In the genomic region with DNA sequence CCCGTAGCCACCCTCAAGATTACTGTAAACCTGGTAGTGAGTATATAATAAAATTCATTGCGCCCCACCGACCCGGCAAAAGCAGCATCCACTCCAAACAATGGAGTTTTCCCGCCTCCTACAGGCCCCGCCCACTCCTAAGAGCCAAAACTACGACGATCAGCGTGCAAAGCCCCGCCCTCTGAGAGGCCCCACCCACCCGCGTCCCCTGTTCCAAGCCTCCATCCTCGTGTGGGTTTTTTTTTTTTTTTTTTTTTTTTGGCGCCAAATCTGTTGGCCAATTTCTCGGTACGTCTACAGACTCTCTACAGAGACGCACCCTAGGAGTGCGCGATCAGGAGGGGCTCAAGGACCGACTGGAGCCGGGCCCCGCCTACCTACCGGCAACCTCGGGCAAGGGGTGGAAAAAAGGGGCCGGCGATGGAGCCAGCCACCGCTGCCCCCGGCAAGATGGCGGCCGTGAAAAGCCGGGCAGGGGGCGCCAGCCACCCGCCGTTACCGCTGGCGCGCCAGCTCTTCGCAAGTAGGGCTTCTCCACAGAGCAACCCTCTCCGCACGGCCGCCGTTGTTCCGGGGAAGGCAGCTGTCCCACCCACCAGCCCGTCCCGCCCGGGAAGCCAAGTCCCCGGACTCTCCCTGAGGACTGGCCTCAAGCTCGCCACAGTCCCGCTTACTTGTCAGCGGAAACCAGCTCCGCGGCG, we compare ENCODE assay signal across 8 mouse cellular contexts. TPM values are rescaled to one million over a fixed set of nuclear protein-coding genes. Genes with fewer than 3 reads are reported as not detected.
DNase-seq lines count a peak whose midpoint lies in the region; ATAC-seq and TF ChIP-seq lines count a peak whose summit lies in the region.

No protein-coding gene starts in this region.

- H3K9ac ChIP-seq in embryonic facial prominence, embryonic 15.5 days, result peak overlapping the region; percentile 83
- H3K9ac ChIP-seq in liver, adult 2 months (ENCODE audit: low read depth, low read length), result peak overlapping the region; percentile 95

- H3K79me2 ChIP-seq in liver, adult 2 months (ENCODE audit: control insufficient read depth, insufficient read depth, low read length), result peaks cover 10% of the 10 kb centered on the region; the same call in 1 of the 2 replicates

- peak overlapping the region; percentile 100 for H3K4me3 ChIP-seq in bone marrow macrophage, adult 2 months (ENCODE audit: insufficient read depth, low read length)
- peak overlapping the region; percentile 100 for H3K4me3 ChIP-seq in embryonic facial prominence, embryonic 15.5 days (replicated peaks)
- H3K4me3 ChIP-seq in liver, adult 2 months (ENCODE audit: insufficient read depth, low read depth, low read length), result peak overlapping the region; percentile 99

- no peaks in the 10 kb centered on the region for H3K27me3 ChIP-seq in embryonic facial prominence, embryonic 15.5 days
- no peaks in the 10 kb centered on the region for H3K27me3 ChIP-seq in liver, adult 2 months (ENCODE audit: control insufficient read depth, insufficient read depth, low read length)

- TF ChIP-seq POLR2A in bone marrow macrophage, adult 2 months (IDR thresholded peaks at IDR 0.05; ENCODE audit: borderline replicate concordance, low read depth, low read length), result no peak
- no peak for TF ChIP-seq POLR2A in liver, adult 2 months (IDR thresholded peaks at IDR 0.05; ENCODE audit: extremely low read depth, insufficient read depth, low read length)

- no peaks in the 10 kb centered on the region for H3K9me3 ChIP-seq in embryonic facial prominence, embryonic 15.5 days (replicated peaks)

- H3K36me3 ChIP-seq in embryonic facial prominence, embryonic 15.5 days, result no peaks in the 10 kb centered on the region; the same call in 1 of the 2 replicates
- peaks cover 4% of the 10 kb centered on the region; the same call in 1 of the 2 replicates for H3K36me3 ChIP-seq in liver, adult 2 months (ENCODE audit: control insufficient read depth, insufficient read depth, low read length)

- H3K27ac ChIP-seq in bone marrow macrophage, adult 2 months (ENCODE audit: insufficient read depth, low read depth, low read length), result peak overlapping the region; percentile 83
- H3K27ac ChIP-seq in embryonic facial prominence, embryonic 15.5 days (replicated peaks), result peak overlapping the region; percentile 97
- peak overlapping the region; percentile 88 for H3K27ac ChIP-seq in liver, adult 2 months (replicated peaks; ENCODE audit: insufficient read depth, low read depth, low read length)

- H3K4me1 ChIP-seq in bone marrow macrophage, adult 2 months (ENCODE audit: control insufficient read depth, insufficient read depth, low read length), result peaks cover 22% of the 10 kb centered on the region
- H3K4me1 ChIP-seq in embryonic facial prominence, embryonic 15.5 days, result peaks cover 16% of the 10 kb centered on the region
- H3K4me1 ChIP-seq in liver, adult 2 months (ENCODE audit: control insufficient read depth, insufficient read depth, low read length), result no peaks in the 10 kb centered on the region; the same call in 1 of the 2 replicates

- H3K4me2 ChIP-seq in embryonic facial prominence, embryonic 15.5 days (replicated peaks), result peak overlapping the region; percentile 74

- WGBS in embryonic facial prominence, embryonic 15.5 days, result under 1% methylated on average over 53 of the region's 53 CpGs
- under 1% methylated on average over 53 of the region's 53 CpGs for WGBS in liver, adult 2 months

- DNase-seq in CD4-positive helper T cell, adult 2 months (ENCODE audit: low read depth, low spot score), result peak; percentile 91
- peak; percentile 67 to 69 for DNase-seq in heart, adult 9 months (ENCODE audit: low spot score in 2 of 2)
- DNase-seq in kidney, adult 9 months, result peak; percentile 77
- DNase-seq in liver, adult 2 months (ENCODE audit: extremely low read depth, low read depth, low spot score), result peak; percentile 65
- peak; percentile 82 to 87 for DNase-seq in spleen, postnatal 4 days (ENCODE audit: low spot score in 2 of 2)

- peak; percentile 78 for ATAC-seq in embryonic facial prominence, embryonic 15.5 days (ENCODE audit: insufficient number of reproducible peaks, low FRiP score, low TSS enrichment, low read depth)
- ATAC-seq in monocyte, adult 5-6 weeks (replicated peaks; ENCODE audit: insufficient number of reproducible peaks, low FRiP score, low TSS enrichment, poor library complexity, severe bottlenecking), result peak; percentile 57

- no peak for TF ChIP-seq CTCF in bone marrow macrophage, adult 2 months (IDR thresholded peaks at IDR 0.05; ENCODE audit: low read depth, low read length)
- TF ChIP-seq CTCF in liver, adult 2 months (IDR thresholded peaks at IDR 0.05; ENCODE audit: low read depth, low read length), result no peak

RNA-seq across cellular contexts. Expression of gene Nasp, which starts 0.9 kb away (rescaled TPM):
- 44.2 and 48.6 TPM in 2 replicates for polyA plus RNA-seq in bone marrow macrophage, adult 2 months (2012; ENCODE audit: insufficient read depth, insufficient read length, missing spikeins)
- polyA plus RNA-seq in embryonic facial prominence, embryonic 15.5 days (2015; fragmentation: Nextera tagmentation; extraction: Ambion mirVana), result 107 TPM in 2 replicates
- total RNA-seq in liver, adult 2 months (2014; rRNA removed), result 11.1 and 12.4 TPM in 2 replicates
- polyA plus RNA-seq in liver, adult 2 months (2012; rRNA removed), result 1.5 and 2.0 TPM in 2 replicates
- 146 to 159 TPM (median 150 TPM) in 3 replicates for total RNA-seq in monocyte, adult 5-6 weeks (2017)

RNA-seq across cellular contexts. Expression of gene Akr1a1, which starts 24.7 kb away (rescaled TPM):
- 1,749 and 1,754 TPM in 2 replicates for polyA plus RNA-seq in bone marrow macrophage, adult 2 months (2012; ENCODE audit: insufficient read depth, insufficient read length, missing spikeins)
- polyA plus RNA-seq in embryonic facial prominence, embryonic 15.5 days (2015; fragmentation: Nextera tagmentation; extraction: Ambion mirVana), result 777 and 798 TPM in 2 replicates
- total RNA-seq in liver, adult 2 months (2014; rRNA removed), result 337 and 363 TPM in 2 replicates
- polyA plus RNA-seq in liver, adult 2 months (2012; rRNA removed), result 517 and 533 TPM in 2 replicates
- 380 to 470 TPM (median 418 TPM) in 3 replicates for total RNA-seq in monocyte, adult 5-6 weeks (2017)

RNA-seq across cellular contexts. Expression of gene Ccdc17, which starts 30.4 kb away (rescaled TPM):
- 5.5 and 6.0 TPM in 2 replicates for polyA plus RNA-seq in bone marrow macrophage, adult 2 months (2012; ENCODE audit: insufficient read depth, insufficient read length, missing spikeins)
- 15.6 and 25.4 TPM in 2 replicates for polyA plus RNA-seq in embryonic facial prominence, embryonic 15.5 days (2015; fragmentation: Nextera tagmentation; extraction: Ambion mirVana)
- 3.1 and 4.4 TPM in 2 replicates for total RNA-seq in liver, adult 2 months (2014; rRNA removed)
- 5.3 and 7.6 TPM in 2 replicates for polyA plus RNA-seq in liver, adult 2 months (2012; rRNA removed)
- 4.8 to 9.3 TPM (median 5.5 TPM) in 3 replicates for total RNA-seq in monocyte, adult 5-6 weeks (2017)

RNA-seq across cellular contexts. Expression of gene Prdx1, which starts 58.5 kb away (rescaled TPM):
- polyA plus RNA-seq in bone marrow macrophage, adult 2 months (2012; ENCODE audit: insufficient read depth, insufficient read length, missing spikeins), result 2,298 and 2,420 TPM in 2 replicates
- polyA plus RNA-seq in embryonic facial prominence, embryonic 15.5 days (2015; fragmentation: Nextera tagmentation; extraction: Ambion mirVana), result 1,053 and 1,174 TPM in 2 replicates
- 868 and 925 TPM in 2 replicates for total RNA-seq in liver, adult 2 months (2014; rRNA removed)
- polyA plus RNA-seq in liver, adult 2 months (2012; rRNA removed), result 376 and 421 TPM in 2 replicates
- 173 to 407 TPM (median 323 TPM) in 3 replicates for total RNA-seq in monocyte, adult 5-6 weeks (2017)

Comparison
In these comparisons a context has a peak if more than half of its experiments do, and no peak if none do; other contexts are left out.
1. Peak in every context shown above with its lines: DNase-seq, ATAC-seq, H3K4me3 ChIP-seq and H3K27ac ChIP-seq.
2. RNA of gene Nasp, which starts 0.9 kb away (polyA plus RNA-seq): 107 TPM in embryonic facial prominence, embryonic 15.5 days and 44.2 to 48.6 TPM in bone marrow macrophage, adult 2 months; 1.5 to 2.0 TPM in liver, adult 2 months; every median in the first group is over 10 times any median in the second.